Mouse (Mus musculus) stomach, postnatal 0 days (tissue): ENCODE measurements around the gene Mlh3. TPM values are rescaled to one million over a fixed set of nuclear protein-coding genes. Genes with fewer than 3 reads are reported as not detected.
A peak's percentile ranks its signal among the peaks of the same experiment; 100 is the strongest.

Experiments
- ATAC-seq: fragments of 200-750 bp; cut with Nextera tagmentation; 2 replicates; pipeline ENCODE4 v1.8.0; 2017; ENCODE audit not compliant: low FRiP score, low TSS enrichment
- DNase-seq: peaks from one replicate; pipeline ENCODE4 v3.0.0-alpha.2; 2016; ENCODE audit warnings: low spot score
- H3K27ac ChIP-seq: fragments of 300-500 bp; sonication (generic); replicated peaks from 2 replicates; pipeline ENCODE4 v1.5.1; 2014; ENCODE audit warnings: mild to moderate bottlenecking, control low read depth
- H3K27me3 ChIP-seq: fragments of 300-500 bp; sonication (generic); 2 replicates; pipeline ENCODE4 v1.6.1; 2014; ENCODE audit warnings: low read length; ENCODE audit not compliant: control insufficient read depth, insufficient read depth
- H3K36me3 ChIP-seq: fragments of 300-500 bp; sonication (generic); 2 replicates; pipeline ENCODE4 v1.6.1; 2014; ENCODE audit warnings: low read length, mixed read lengths; ENCODE audit not compliant: control insufficient read depth, insufficient read depth
- H3K4me1 ChIP-seq: fragments of 300-500 bp; sonication (generic); replicated peaks from 2 replicates; pipeline ENCODE4 v1.6.1; 2014; ENCODE audit warnings: antibody characterized with exemption; ENCODE audit not compliant: control insufficient read depth, insufficient read depth
- H3K4me2 ChIP-seq: fragments of 300-500 bp; sonication (generic); replicated peaks from 2 replicates; pipeline ENCODE4 v1.6.1; 2014; ENCODE audit warnings: low read depth, mild to moderate bottlenecking, control low read depth, moderate library complexity
- H3K4me3 ChIP-seq: fragments of 300-500 bp; sonication (generic); 2 replicates; pipeline ENCODE4 v1.5.1; 2014; ENCODE audit warnings: low read depth, low read length, control low read depth
- H3K9ac ChIP-seq: fragments of 300-500 bp; sonication (generic); 2 replicates; pipeline ENCODE4 v1.6.1; 2014; ENCODE audit warnings: mild to moderate bottlenecking, low read length, control low read depth, mixed read lengths
- H3K9me3 ChIP-seq: fragments of 300-500 bp; sonication (generic); 2 replicates; pipeline ENCODE4 v1.6.1; 2016; ENCODE audit warnings: low read length; ENCODE audit not compliant: control insufficient read depth
- CTCF ChIP-seq: IDR thresholded peaks from 2 replicates; pipeline ENCODE4 v1.5.1; 2016; ENCODE audit warnings: antibody characterized with exemption, low read depth, mild to moderate bottlenecking, moderate library complexity
- EP300 ChIP-seq: optimal IDR thresholded peaks from 2 replicates; pipeline ENCODE3; 2016; ENCODE audit warnings: antibody characterized with exemption
- WGBS: fragments of 180-500 bp; shearing (Covaris S2); extraction: QIAGEN DNeasy Blood & Tissue Kit; methylation state at CpG from one replicate; pipeline ENCODE4 v1.1.7; 2014; 5-methylcytosine and 5-hydroxymethylcytosine counted together
- polyA plus RNA-seq: library from polyadenylated mRNA; unstranded; fragments of >200 nt; fragmentation: Nextera tagmentation; extraction: Ambion mirVana; gene quantifications from 2 replicates; pipeline ENCODE4 v1.2.1, GENCODE M21; 2015

Gene Mlh3
- polyA plus RNA-seq, 1 experiment from 2014 or later: 3.0 TPM

GRCm38 (mm10) chr12:85257008-85257639 is 13.3 kb downstream of the Mlh3 start:
- 78% methylated on average over 7 of the region's 7 CpGs for whole genome bisulfite sequencing
- no peak overlapping the region for H3K27ac ChIP-seq

GRCm38 (mm10) chr12:85256074-85256751 is 14.2 kb downstream of the Mlh3 start:
- H3K4me3 ChIP-seq: no peak overlapping the region
- no peaks in the 10 kb centered on the region for H3K9me3 ChIP-seq
- 59% methylated on average over 7 of the region's 7 CpGs for WGBS
- no peaks in the 10 kb centered on the region for H3K27me3 ChIP-seq
- H3K27ac ChIP-seq: no peak overlapping the region
- ATAC-seq: no peak
- DNase-seq: no peak
- H3K4me2 ChIP-seq: no peak overlapping the region
- no peak for TF ChIP-seq CTCF
- TF ChIP-seq EP300: no peak
- no peaks in the 10 kb centered on the region for H3K36me3 ChIP-seq
- no peak overlapping the region for H3K9ac ChIP-seq
- no peaks in the 10 kb centered on the region for H3K4me1 ChIP-seq

More at GRCm38 (mm10) chr12:85257008-85257639, 13.3 kb downstream of the Mlh3 start:
- no peak overlapping the region for H3K9ac ChIP-seq
- no peak overlapping the region for H3K4me2 ChIP-seq
- ATAC-seq: peak; percentile 67
- H3K4me3 ChIP-seq: no peak overlapping the region
- H3K4me1 ChIP-seq: no peaks in the 10 kb centered on the region
- H3K27me3 ChIP-seq: no peaks in the 10 kb centered on the region
- no peak for DNase-seq
- H3K36me3 ChIP-seq: no peaks in the 10 kb centered on the region
- H3K9me3 ChIP-seq: no peaks in the 10 kb centered on the region
- TF ChIP-seq CTCF (no peak), EP300 (no peak)

GRCm38 (mm10) chr12:85252083-85252482 is 18.3 kb downstream of the Mlh3 start:
- H3K4me2 ChIP-seq: no peak overlapping the region
- no peaks in the 10 kb centered on the region for H3K36me3 ChIP-seq
- WGBS: 79% methylated on average over 3 of the region's 3 CpGs
- H3K4me1 ChIP-seq: no peaks in the 10 kb centered on the region
- no peak overlapping the region for H3K9ac ChIP-seq
- no peaks in the 10 kb centered on the region for H3K27me3 ChIP-seq
- ATAC-seq (no peak), DNase-seq (no peak)
- TF ChIP-seq CTCF (no peak), EP300 (no peak)
- H3K4me3 ChIP-seq: no peak overlapping the region
- H3K9me3 ChIP-seq: no peaks in the 10 kb centered on the region
- H3K27ac ChIP-seq: no peak overlapping the region

GRCm38 (mm10) chr12:85237553-85237952 is 32.8 kb downstream of the Mlh3 start:
- Histone ChIP-seq H3K36me3 (no peaks in the 10 kb centered on the region), H3K4me2 (no peak overlapping the region), H3K27me3 (no peaks in the 10 kb centered on the region), H3K9ac (no peak overlapping the region), H3K27ac (no peak overlapping the region), H3K4me1 (no peaks in the 10 kb centered on the region), H3K9me3 (no peaks in the 10 kb centered on the region), H3K4me3 (no peak overlapping the region)
- ATAC-seq (no peak), DNase-seq (no peak)
- TF ChIP-seq EP300 (no peak), CTCF (no peak)
- 94% methylated on average over 5 of the region's 5 CpGs for WGBS

- H3K27ac ChIP-seq: no peak overlapping the region
- TF ChIP-seq EP300: no peak
- TF ChIP-seq CTCF: no peak
- ATAC-seq (no peak), DNase-seq (no peak)
- no peaks in the 10 kb centered on the region for H3K9me3 ChIP-seq
- H3K4me2 ChIP-seq: no peak overlapping the region
- 72% methylated on average over 21 of the region's 21 CpGs for WGBS
- H3K4me1 ChIP-seq: no peaks in the 10 kb centered on the region
- H3K9ac ChIP-seq: no peak overlapping the region
- H3K4me3 ChIP-seq: no peak overlapping the region
- H3K36me3 ChIP-seq: no peaks in the 10 kb centered on the region
- H3K27me3 ChIP-seq: no peaks in the 10 kb centered on the region
Measured at GRCm38 (mm10) chr12:85233376-85234358, 36.7 kb downstream of the Mlh3 start.
